Mouse (Mus musculus): ENCODE data around the gene Pxdc1.

Gene Pxdc1

DNA sequence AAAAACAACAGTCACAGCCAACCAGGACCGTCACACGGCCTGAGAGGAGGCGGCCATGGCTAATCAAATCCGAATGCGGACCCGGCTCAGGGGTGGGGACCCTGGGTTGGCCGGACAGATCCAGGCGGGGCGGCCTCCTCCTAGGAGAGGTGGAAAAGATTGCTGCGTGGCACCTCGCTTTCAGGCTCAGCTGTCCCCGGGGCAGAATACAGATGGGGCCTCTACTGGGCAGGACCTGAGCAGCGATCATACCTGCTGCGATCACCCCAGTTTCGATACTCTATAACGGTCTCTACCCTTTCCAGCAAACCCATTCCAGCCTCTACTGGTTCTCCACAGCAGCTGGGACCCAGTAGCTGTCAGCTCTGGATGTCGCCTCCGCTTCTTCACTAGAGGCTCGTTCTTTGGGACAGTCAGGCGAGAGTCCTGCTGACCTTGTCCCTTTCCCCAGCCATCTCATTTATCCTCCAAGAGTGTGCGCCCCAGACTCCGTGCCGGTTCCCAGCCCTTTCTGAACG, 1.8 kb downstream of the Pxdc1 start:
- intact Hi-C loops (cut with DNase I) = no loop called here

DNA sequence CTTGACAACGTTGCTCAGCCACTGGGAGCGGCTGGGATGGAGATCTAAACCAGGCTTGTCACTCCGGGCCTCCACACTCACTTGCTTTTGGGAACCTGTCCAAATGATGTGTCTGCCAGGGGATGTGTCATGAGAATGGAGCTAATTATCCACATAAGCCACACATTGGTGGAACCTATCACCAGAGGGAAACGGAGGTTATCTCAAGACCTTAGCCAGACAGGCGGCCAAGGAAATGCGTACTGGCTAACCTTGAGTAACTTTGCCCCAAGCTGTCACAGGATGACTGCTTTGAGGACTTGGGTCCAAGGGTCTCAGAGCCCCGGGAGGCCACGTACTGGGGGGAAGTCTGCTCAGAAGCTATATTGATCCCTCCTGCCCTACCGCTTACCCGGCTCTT, 2.3 kb downstream of the Pxdc1 start:
- intact Hi-C loops (cut with DNase I) = no loop called here

DNA sequence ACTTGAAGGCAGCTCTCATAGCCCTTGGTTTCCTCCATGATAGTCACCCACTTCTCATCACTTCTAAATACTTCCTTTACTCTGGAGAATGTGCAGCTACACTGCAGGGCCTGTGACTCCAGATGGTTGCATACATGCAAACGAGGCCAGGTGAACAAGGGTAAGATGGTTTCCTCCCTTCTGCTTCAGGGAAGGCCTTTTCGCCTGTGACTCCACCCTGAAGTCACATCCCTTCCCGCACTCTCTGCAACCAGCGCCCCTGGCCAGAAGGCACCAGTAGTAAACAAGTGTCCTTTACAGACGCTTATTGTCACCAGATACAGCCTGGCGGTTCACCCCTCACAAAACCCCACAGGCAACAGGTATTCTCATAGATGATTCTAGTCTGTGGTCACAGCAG, 2.9 kb downstream of the Pxdc1 start:
- intact Hi-C loops (cut with DNase I) = no loop called here

DNA sequence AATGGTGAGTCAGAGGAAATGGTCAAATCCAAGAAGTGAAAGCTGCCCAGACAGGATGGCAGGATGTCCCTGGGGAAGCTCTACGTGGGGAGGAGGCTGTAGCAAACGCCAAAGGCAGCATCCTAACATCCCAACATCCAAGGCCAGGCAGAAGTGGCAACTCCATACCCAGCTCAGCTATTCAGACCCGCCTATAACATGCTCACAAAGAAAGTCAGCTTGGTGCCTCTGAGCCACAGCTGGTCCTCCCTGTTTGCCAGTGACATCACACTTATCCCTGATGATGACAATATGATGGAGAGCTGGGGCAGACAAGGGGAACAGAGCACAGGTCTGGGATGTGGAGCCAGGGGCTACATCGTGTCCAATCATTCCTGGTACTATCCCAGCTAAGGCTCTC, 5.5 kb downstream of the Pxdc1 start:
- intact Hi-C loops (cut with DNase I) = loop anchor here (10.0 kb wide), 1 partner anchor 327 kb away; no protein-coding TSS in a partner anchor

DNA sequence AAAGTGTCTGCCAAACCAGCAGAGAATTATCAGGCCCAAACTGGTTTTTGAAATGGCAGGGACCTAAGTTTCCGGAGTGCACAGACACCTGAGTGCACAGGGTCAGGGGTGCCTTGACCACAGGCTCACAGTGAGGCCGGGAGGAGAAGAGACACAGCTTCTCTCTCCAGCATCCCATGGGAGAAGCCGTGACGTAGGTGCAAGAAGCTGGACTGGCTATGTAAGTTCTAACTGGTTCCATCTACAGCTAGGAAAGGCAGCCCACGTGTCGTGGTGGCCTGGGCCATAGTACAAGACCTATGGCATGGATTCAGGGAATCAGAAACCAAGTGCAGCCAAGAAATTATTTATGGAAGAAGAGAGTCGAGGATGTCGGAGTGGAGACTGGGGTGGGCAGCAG, 6.1 kb downstream of the Pxdc1 start:
- intact Hi-C loops (cut with DNase I) = loop anchor here (10.0 kb wide), 1 partner anchor 328 kb away; no protein-coding TSS in a partner anchor

DNA sequence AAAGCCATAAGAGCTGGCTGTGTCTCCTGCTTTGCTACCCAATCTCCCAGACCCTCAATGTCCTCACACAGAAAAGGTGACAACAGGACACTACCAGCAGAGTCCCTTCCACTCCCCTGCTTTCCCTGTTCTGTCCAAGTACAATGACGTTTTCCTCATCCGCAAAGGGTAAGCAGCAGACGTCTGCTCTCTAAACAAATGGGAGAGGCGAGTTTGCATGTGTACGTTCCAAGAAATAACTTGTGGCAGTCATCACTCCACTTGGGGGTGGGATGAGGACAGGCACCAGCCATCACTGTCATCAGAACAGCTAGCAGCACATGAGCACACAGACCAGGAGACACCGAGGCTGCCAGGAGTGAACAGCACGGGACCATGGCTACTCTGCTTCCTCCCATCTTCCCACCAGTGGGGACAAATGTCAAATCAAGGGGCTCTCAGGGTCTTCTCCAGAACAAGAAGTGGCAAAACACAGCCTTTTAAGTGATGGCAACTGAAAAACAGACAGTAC, 7.0 kb downstream of the Pxdc1 start:
- intact Hi-C loops (cut with DNase I) = loop anchor here (10.0 kb wide), 1 partner anchor 329 kb away; no protein-coding TSS in a partner anchor

DNA sequence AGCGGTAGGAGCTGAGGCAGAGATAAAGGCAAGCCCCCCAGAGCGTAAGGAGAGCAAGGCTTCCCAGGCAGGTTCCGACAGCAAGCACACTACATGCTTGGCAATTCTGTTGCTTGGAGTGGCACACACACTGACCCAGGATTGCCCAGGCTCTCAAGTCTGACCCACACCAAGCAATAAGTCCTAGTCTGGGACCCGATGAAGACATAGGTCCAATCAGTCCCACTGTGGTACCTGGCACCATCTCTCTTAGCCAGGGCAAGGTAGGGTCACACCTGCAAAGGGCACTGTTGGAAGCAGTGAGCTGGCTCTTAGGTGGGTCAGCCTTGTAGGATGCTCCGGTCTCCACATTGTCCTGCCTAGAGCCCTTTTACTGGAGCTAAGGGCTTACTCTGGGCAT, 7.8 kb downstream of the Pxdc1 start:
- intact Hi-C loops (cut with DNase I) = loop anchor here (10.0 kb wide), 1 partner anchor 329 kb away; no protein-coding TSS in a partner anchor

DNA sequence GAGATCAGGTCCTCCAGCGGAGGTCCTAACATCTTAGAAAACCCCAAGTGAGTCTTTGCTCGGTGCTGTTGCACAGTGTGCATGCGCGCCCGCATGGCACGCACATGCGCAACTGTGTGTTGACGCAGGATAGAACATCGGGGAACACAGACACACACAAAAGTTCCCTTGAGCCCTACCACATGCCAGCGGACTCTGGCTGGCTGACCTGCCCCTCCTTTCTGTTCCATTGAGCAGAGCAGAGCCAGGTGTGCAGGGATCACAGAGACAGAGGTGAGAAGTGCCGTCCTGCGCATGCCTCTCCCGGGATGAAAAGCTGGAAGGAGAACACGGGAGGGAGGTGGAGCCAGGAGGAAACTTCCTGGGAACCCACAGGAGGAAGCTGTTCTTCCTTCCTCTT, 8.9 kb downstream of the Pxdc1 start:
- intact Hi-C loops (cut with DNase I) = loop anchor here (5.0 to 10.0 kb wide), 2 partner anchors 330 to 383 kb away; partner anchors contain the start of gene Eci2

DNA sequence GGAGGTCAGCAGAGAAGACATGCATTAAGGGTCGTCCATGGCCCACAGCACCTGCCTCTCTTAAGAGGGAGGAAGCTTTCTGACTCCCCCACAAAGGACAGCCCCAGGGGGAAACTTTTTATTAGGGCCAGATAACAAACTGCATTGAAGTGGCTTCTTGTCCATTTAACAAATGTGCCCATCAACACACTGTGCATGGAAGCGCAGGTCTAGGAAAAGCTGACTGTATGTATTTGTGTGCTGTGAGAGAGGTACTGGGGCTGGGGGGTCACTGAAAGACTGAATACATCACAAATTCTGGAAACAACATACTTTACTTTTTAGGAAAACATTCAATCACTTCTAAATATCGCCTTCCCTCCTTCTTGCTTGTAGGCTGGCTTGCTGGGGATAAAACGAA, 9.4 kb downstream of the Pxdc1 start:
- intact Hi-C loops (cut with DNase I) = loop anchor here (2.0 to 10.0 kb wide), 3 partner anchors 221 to 383 kb away; partner anchors contain the start of gene Eci2

DNA sequence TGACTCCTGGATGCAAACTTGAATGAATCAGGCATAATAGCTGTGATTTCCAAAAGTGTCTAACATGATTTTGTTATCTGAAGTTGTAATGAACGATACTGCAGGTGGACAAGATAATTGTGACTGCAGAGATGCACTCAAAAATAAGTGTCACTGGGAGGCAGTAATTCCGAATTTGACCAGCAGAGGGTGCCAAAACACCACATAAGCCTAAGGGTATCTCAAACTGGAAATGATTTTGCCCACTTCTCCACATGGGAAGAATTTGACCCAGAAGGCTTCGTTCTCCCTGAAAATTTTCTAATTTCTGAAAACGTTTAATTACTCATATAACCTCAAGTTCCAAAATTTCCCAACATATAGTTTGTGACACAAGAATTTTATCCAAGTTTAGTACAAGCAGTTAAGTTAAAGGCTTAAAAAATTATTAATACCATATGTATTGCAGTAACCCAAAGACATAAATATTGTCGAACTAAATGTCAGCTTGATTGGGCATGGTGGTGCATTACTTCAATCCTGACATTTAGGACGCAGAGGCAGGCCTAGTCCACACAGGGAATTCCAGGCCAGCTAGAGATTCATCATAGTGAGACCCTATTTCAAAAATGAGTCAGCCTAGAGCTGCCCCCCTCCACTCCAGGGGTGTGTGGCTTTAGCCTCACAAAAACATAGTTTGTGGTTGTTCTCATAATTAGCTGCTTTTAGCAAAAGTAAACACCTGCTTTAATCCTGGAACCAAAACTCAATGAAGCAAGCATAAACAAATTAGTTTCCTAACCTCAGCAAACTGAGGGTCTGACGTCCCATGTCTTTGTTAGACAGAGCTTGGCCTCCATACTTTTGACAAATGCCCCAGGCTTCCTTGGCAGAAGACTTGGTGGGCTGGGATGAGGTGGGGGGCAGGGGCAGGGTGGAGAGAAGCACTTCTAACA, 10.1 kb downstream of the Pxdc1 start:
- intact Hi-C loops (cut with DNase I) = loop anchor here (2.0 to 10.0 kb wide), 3 partner anchors 222 to 384 kb away; partner anchors contain the start of gene Eci2

DNA sequence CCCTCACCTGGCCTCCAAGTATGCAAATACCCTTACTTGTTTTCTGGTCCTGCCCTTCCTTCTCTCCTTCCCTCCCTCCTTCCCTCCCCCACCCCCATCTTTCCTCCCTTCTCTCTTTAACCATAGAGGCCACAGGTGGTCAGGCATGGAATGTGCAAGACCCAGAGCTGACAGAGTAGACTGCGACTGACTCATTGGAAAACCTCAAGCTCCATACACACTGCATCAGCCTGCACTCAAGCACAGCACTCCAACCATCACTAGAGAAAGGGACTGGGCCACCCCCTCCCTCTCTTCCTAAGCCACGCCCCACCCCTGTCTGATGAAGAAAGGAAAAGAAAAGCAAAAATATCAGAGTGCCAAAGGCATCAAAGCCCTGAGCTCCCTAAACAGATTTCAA, 12.2 kb downstream of the Pxdc1 start:
- intact Hi-C loops (cut with DNase I) = loop anchor here (1.0 to 10.0 kb wide), 3 partner anchors 153 to 386 kb away; partner anchors contain the start of gene Eci2

DNA sequence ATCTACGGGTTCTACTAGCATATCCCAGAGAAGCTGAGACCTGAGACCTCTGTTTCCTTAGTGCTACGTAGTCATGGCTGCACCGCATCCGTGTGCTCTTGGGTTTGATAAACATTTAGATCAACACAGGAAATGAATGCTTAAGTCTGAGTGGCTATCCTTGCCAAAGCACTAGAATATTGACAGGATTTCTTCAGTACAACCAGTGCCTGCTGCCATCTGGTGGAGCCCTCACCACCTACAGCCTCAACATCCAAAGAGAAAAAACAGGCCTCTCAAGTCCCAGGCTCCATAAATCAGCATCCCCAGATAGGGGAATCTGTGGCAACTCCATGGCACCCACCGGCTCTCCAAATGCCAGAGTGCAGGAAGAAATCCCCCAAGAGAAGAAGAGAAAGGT, 17.3 kb downstream of the Pxdc1 start:
- intact Hi-C loops (cut with DNase I) = loop anchor here (1.0 to 10.0 kb wide), 3 partner anchors 291 to 589 kb away; partner anchors contain the start of gene Slc22a23

DNA sequence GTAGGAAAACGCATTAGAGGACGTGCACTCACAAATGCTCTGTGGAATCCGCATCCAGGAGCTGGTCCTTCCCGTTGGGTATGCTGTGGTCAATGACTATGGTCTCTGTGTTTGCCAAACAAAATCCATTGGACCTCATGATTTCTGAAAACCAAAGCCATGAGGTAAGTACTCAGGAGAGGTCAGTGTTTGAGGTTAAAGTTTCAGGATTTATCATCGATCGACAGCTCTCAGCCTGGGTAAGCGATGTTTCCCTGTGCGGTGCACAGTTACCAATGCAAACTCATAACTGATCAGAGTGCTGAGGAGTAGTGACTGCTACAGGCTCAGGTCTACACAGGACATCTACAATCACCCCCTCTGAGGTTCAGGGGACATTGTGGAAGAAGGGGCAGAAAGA, 23.0 kb downstream of the Pxdc1 start:
- intact Hi-C loops (cut with DNase I) = loop anchor here (10.0 kb wide), 1 partner anchor 286 kb away; the partner anchor contains the start of gene Slc22a23

DNA sequence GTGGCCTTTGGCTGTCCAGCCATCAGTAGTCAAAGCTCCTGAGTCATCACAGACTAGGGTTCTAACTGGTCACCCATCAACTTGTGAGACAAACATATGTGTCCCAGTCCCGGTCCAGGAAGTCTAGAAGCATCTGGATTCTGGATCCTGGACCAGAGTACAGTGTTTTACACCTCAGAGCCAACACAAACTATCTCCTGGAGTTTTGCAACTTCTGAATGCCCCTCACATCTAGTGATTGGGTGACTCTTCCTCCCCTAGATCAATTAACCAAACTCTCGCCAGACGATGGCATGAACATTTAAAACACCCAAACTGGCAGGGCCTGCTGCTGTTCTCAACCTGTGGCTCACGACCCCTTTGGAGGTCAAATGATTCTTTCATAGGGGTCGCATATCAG, 23.5 kb downstream of the Pxdc1 start:
- intact Hi-C loops (cut with DNase I) = loop anchor here (10.0 kb wide), 1 partner anchor 285 kb away; the partner anchor contains the start of gene Slc22a23

DNA sequence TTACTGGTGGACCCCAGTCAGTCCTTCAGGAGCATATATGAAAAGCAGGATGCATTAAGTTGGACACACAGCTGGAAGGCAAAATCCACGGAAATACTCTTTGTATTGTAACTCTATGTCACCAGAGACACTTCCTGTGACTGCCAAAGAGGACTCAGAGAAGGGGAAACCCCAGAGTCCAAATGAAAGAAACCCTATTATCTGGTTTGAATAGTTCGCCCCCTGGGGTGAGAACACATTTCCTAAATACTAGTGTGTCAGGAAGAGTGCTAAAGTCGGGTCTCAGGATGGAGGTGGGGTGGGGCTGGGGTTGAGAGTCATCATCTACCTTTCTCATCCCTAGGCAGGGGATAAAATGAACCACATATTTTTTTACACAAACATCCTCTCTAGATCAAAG, 25.8 kb downstream of the Pxdc1 start:
- intact Hi-C loops (cut with DNase I) = no loop called here

DNA sequence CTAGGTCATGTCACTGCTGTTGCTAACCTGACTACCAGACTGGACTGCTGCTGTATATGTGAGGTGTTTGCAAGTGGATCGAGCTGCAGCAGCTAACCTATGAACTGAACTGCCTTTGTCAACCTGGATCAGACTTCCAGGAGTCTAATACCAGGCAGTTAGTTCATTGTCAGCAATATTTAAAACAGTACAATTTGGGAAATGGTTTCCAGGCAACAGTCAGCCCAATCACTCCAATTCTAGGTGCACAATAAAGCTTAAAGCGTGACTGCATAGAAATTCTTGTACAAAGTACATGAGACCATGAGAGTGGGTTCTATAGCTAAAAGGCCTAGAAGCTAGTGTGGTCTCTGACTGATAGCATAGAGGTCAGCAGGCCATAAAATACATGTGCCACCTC, 28.9 kb downstream of the Pxdc1 start:
- intact Hi-C loops (cut with DNase I) = no loop called here

DNA sequence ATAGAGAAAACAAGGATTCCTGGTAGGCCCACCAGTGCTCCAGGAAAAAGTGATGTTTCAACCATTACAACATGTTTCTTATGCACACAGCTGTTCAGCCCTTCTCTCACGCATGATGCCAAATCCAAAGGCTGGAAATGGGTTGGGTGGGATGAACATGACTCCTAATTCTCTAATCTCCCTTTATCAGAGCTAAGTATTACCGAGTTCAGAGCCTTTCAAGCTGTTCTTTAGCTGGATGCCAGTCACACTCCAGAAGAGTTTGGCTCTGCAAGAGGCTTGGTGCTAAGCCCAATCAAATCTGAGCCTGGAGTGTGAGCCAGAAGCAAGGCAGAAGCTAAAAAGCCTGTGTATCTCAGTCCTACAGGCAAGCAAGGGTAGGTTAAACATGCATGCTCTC, 40.9 kb downstream of the Pxdc1 start:
- intact Hi-C loops (cut with DNase I) = no loop called here

DNA sequence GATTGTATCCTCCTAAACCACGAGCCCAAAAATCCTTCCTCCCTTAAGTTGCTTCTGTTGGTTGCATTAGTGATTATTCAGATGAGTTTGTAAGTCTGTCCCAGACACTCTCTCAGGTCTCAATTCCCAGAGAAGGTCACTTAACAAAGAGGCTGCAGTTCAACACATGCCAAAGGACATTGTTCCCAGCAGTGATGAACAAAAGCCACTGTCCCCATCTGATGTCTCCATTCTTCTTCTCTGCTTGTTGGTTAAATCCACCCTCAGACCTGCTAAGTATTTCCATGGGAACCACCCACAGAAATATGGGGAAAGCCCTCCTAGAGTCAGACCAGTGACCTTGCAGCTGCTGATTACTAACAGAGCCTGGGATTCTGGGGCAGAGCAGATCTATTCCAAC, 43.6 kb downstream of the Pxdc1 start:
- intact Hi-C loops (cut with DNase I) = no loop called here

DNA sequence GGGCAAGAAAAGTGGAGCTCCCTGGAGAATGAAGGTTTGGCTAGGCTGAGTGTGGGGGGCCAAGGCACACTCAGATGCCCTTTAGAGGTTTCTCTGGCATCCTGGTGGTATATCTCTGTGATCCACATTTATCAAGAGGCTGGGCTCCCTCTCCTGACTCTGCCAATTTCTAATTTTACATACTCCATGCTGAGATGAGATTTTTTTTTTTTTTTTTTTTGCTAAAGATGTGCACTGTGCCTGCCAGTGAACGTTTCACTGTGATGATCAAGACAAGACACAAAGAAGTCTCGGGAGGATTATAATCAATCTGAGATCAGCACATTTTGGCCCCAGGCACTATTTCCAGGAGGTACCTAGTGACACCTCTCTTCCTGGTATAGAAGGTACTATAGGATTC, 46.2 kb downstream of the Pxdc1 start:
- intact Hi-C loops (cut with DNase I) = no loop called here

DNA sequence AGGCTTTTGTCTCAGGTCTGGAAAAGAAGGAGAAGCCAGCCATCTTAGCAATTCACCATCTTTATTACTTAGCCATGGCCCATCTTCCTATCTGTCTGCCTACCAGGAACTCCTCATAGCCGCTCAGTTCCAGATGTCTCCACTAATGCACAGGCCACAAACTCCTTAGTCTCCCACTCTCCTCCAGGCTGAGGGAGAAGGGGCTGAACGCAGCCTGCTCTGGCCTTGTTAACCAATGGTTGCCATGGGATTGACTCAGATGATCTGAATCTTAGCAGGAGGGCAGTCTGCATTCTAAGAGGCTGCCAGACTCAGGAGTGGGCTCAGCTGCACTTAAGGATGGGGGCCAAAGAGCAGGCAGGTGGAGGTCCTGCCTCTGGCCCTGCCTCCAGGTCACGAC, 47.4 kb downstream of the Pxdc1 start:
- intact Hi-C loops (cut with DNase I) = no loop called here

DNA sequence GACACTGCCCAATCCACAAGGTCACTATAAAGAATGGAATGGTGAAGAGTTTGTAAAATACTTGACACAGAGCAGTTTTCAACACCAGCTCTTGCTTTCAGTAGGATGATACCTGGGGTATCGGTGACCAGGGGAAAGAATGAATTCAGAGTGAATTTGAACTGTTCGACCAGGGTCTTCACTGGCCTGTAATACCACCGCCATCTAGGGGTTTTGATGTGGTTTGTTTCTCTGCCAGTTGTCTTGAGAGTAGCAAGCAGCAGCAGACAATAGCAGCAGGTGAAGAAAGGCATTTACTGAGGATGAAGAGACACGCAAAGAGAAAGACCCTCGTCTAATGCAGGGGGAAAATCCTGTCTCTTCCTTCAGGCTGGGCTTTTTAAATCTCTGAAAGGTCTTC, 48.1 kb downstream of the Pxdc1 start:
- intact Hi-C loops (cut with DNase I) = no loop called here

DNA sequence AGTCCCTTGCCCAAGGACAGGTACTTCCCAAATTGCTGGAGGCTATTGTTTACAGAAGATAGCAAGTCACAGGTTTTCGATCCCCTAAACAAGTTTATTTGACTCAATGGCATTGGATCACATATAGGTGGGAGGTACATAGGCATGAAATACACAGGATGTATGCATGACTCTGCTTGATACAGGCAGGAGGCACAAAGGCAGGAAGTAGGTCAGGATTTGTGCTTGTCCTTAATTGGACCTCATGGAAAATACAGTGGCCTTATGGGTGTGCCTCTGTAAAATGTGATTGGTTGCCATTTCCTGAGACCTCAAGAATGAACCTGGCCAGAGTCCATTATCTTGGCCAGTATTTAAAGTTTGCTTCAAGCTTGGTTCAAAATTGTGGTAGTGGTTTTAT, 48.9 kb downstream of the Pxdc1 start:
- intact Hi-C loops (cut with DNase I) = no loop called here

All from adrenal gland (tissue).